Mouse (Mus musculus): ENCODE data around the gene Nxph1. TPM values are rescaled to one million over a fixed set of nuclear protein-coding genes. Genes with fewer than 3 reads are reported as not detected.

Nxph1 gene
- polyA plus RNA-seq, 1 experiment from 2014 or later: 0.28 TPM

DNA sequence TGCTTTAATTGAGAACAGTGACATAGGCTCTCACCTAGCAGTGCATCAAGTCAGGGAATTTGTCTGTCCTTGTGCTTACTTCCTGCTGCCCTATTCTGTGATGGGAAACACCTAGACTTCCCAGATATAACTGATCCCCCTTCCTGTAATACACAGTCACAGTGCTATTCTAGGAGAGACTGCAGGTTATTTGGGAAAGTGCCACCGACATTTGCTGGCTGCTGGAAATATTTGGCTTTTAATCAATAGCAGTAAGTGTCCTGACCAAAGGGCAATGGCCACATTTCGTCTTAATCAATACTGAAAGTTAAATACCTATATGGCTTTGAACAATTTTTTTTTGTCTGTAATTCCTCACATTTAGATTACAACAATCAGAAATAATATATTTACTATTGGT lies 170.9 kb downstream of the Nxph1 start:
- Histone ChIP-seq H3K4me1 (replicated peaks; ENCODE audit: control insufficient read depth, insufficient read depth) (no peaks in the 10 kb centered on the region), H3K4me2 (replicated peaks; ENCODE audit: low read depth) (no peak overlapping the region), H3K27ac (replicated peaks) (no peak overlapping the region), H3K36me3 (ENCODE audit: control insufficient read depth, insufficient read depth, low read length) (no peaks in the 10 kb centered on the region), H3K9me3 (ENCODE audit: control insufficient read depth, low read length) (no peaks in the 10 kb centered on the region), H3K27me3 (ENCODE audit: control insufficient read depth, insufficient read depth, low read length) (no peaks in the 10 kb centered on the region), H3K4me3 (ENCODE audit: low read depth, low read length) (no peak overlapping the region), H3K9ac (ENCODE audit: low read length) (no peak overlapping the region)
- whole genome bisulfite sequencing: 72% methylated on average over 2 of the region's 2 CpGs
- no peak for TF ChIP-seq CTCF (IDR thresholded peaks at IDR 0.05; ENCODE audit: low read depth)
- no peak for TF ChIP-seq EP300 (optimal IDR thresholded peaks at IDR 0.05)
- ATAC-seq (ENCODE audit: low FRiP score, low TSS enrichment): no peak
- DNase-seq (ENCODE audit: low spot score): no peak

DNA sequence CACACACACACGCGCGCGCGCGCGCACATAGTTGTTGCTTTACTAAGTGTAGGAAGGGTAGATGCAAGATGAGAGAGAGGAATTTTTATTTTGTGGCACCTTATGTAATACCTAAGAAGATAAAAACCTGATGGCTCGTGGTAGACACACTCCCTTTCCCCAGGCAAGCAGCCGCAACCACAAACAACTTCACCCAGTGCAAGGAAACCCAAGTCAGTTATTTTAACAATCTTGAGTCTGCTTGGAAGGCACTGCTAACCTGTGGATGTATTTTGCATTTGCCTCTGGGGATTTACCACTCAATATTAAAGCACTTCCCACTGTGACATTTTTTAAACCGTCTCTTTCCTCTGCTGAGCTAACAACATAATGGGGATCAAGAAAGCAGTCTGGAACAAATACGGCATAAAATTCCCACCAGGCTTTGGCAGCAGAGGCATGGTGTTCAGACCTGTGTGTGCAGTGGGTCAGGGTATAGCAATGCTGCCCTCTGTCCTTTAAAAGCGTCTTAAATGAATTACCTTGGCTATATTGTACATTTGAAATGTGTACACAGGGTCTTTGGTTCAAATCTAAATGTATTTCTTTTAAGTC lies 176.2 kb downstream of the Nxph1 start:
- WGBS: 85% methylated on average over 12 of the region's 12 CpGs
- Histone ChIP-seq H3K9me3 (ENCODE audit: control insufficient read depth, low read length) (no peaks in the 10 kb centered on the region), H3K4me2 (replicated peaks; ENCODE audit: low read depth) (no peak overlapping the region), H3K36me3 (ENCODE audit: control insufficient read depth, insufficient read depth, low read length) (no peaks in the 10 kb centered on the region), H3K9ac (ENCODE audit: low read length) (no peak overlapping the region), H3K27ac (replicated peaks) (no peak overlapping the region), H3K27me3 (ENCODE audit: control insufficient read depth, insufficient read depth, low read length) (no peaks in the 10 kb centered on the region), H3K4me3 (ENCODE audit: low read depth, low read length) (no peak overlapping the region), H3K4me1 (replicated peaks; ENCODE audit: control insufficient read depth, insufficient read depth) (no peaks in the 10 kb centered on the region)
- TF ChIP-seq EP300 (optimal IDR thresholded peaks at IDR 0.05) (no peak), CTCF (IDR thresholded peaks at IDR 0.05; ENCODE audit: low read depth) (no peak)
- DNase-seq (ENCODE audit: low spot score) (no peak), ATAC-seq (ENCODE audit: low FRiP score, low TSS enrichment) (no peak)

DNA sequence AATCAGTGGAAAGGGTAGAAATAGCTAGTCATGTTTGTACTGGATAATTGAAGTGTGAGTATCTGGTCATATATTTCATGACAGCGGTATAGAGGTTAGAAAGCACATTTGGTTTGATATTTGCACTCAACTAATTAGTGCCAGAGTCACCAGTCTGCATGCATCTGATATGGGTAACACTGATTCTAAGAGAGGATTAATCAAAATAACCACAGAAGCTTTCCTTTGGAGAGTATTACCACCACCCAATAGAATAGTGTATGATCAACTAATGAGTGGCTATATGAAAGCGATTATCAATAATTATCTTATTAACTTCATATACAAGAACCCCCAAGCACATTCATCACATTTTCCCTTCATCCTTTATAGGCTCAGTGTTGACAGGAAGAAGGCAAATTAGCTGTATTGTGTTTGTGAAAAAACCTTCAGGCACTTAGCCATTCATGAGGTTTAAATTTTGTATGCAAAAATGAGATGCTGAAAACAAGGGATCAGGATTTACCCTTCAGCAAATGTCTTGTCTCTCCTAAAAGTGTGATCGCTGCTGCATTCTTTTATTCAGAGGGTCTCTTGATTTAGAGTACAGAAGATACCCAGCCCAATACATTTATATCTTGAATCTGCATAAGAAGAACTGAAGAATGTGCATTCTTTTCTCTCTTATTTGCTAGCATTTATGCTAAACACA lies 185.5 kb downstream of the Nxph1 start:
- ATAC-seq (ENCODE audit: low FRiP score, low TSS enrichment) (no peak), DNase-seq (ENCODE audit: low spot score) (no peak)
- Histone ChIP-seq H3K27ac (replicated peaks) (no peak overlapping the region), H3K4me2 (replicated peaks; ENCODE audit: low read depth) (no peak overlapping the region), H3K4me3 (ENCODE audit: low read depth, low read length) (no peak overlapping the region), H3K27me3 (ENCODE audit: control insufficient read depth, insufficient read depth, low read length) (no peaks in the 10 kb centered on the region), H3K9ac (ENCODE audit: low read length) (no peak overlapping the region), H3K36me3 (ENCODE audit: control insufficient read depth, insufficient read depth, low read length) (no peaks in the 10 kb centered on the region), H3K4me1 (replicated peaks; ENCODE audit: control insufficient read depth, insufficient read depth) (no peaks in the 10 kb centered on the region), H3K9me3 (ENCODE audit: control insufficient read depth, low read length) (no peaks in the 10 kb centered on the region)
- TF ChIP-seq CTCF (IDR thresholded peaks at IDR 0.05; ENCODE audit: low read depth) (no peak), EP300 (optimal IDR thresholded peaks at IDR 0.05) (no peak)
- 77% methylated on average over 3 of the region's 3 CpGs for WGBS

DNA sequence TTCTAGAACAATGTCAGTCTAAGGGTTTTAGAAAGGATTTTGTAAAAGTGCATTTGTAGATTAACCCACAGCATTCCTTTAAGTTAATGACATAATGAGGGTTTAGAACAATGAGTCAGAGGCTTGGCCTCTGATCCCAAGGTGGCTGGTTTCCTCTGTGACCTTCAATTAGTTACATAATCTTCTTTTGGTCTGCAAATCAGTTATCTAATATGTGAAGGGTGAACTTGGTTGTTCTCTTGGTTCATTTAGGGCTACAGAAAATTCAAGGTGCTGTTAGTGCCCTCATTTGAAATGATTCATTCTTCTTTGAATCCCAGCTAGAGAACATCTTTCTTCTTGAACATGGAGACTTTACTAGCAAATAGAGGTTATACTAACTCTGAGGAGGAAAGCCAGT lies 199.7 kb downstream of the Nxph1 start:
- Histone ChIP-seq H3K4me1 (replicated peaks; ENCODE audit: control insufficient read depth, insufficient read depth) (no peaks in the 10 kb centered on the region), H3K27ac (replicated peaks) (no peak overlapping the region), H3K27me3 (ENCODE audit: control insufficient read depth, insufficient read depth, low read length) (no peaks in the 10 kb centered on the region), H3K9ac (ENCODE audit: low read length) (no peak overlapping the region), H3K4me3 (ENCODE audit: low read depth, low read length) (no peak overlapping the region), H3K36me3 (ENCODE audit: control insufficient read depth, insufficient read depth, low read length) (no peaks in the 10 kb centered on the region), H3K9me3 (ENCODE audit: control insufficient read depth, low read length) (no peaks in the 10 kb centered on the region), H3K4me2 (replicated peaks; ENCODE audit: low read depth) (no peak overlapping the region)
- DNase-seq (ENCODE audit: low spot score) (no peak), ATAC-seq (ENCODE audit: low FRiP score, low TSS enrichment) (no peak)
- TF ChIP-seq CTCF (IDR thresholded peaks at IDR 0.05; ENCODE audit: low read depth): no peak
- no peak for TF ChIP-seq EP300 (optimal IDR thresholded peaks at IDR 0.05)

DNA sequence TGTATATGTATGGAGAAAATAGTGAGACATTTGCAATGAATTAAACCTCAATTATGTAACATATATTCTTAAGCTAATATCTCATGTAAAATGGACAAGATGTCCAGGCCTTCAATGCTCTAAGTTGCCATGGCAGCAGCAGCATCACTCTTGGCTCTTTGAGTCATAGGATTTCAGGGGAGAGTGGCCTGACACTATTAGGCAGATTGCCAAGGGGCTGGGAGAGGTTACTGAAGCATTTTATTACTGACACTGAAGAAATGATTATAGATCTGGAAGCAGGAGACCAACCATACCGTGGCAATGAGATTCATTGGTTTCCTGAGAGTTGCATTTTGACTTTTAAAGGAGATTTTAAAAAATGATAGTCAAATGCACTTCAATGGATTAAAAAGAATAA lies 201.6 kb downstream of the Nxph1 start:
- H3K4me1 ChIP-seq (replicated peaks; ENCODE audit: control insufficient read depth, insufficient read depth): no peaks in the 10 kb centered on the region
- no peak for TF ChIP-seq CTCF (IDR thresholded peaks at IDR 0.05; ENCODE audit: low read depth)
- TF ChIP-seq EP300 (optimal IDR thresholded peaks at IDR 0.05): no peak
- no peak overlapping the region for H3K9ac ChIP-seq (ENCODE audit: low read length)
- no peak for DNase-seq (ENCODE audit: low spot score)
- H3K4me2 ChIP-seq (replicated peaks; ENCODE audit: low read depth): no peak overlapping the region
- no peaks in the 10 kb centered on the region for H3K9me3 ChIP-seq (ENCODE audit: control insufficient read depth, low read length)
- H3K27ac ChIP-seq (replicated peaks): no peak overlapping the region
- no peak for ATAC-seq (ENCODE audit: low FRiP score, low TSS enrichment)
- H3K36me3 ChIP-seq (ENCODE audit: control insufficient read depth, insufficient read depth, low read length): no peaks in the 10 kb centered on the region
- no peaks in the 10 kb centered on the region for H3K27me3 ChIP-seq (ENCODE audit: control insufficient read depth, insufficient read depth, low read length)
- no peak overlapping the region for H3K4me3 ChIP-seq (ENCODE audit: low read depth, low read length)
- whole genome bisulfite sequencing: 44% methylated on average over 1 of the region's 1 CpGs

DNA sequence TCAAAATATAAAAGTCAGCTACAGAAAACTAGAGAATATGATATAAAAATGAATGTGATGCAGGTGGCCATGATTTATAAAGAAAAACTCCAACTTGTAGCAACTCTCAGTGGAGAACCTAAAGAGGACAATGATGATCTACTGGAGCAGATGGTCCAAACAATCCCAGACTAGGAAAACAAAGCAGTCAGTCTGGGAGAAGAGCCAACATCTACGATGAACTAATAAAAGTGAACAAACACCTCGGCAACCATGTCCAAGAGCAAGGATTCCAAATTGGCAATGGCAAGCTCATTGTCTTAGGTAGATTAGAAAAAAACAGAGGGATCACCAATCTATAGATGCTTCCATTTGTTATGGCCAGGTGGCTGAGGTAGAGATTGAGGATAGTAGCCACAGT lies 211.0 kb downstream of the Nxph1 start:
- Histone ChIP-seq H3K27ac (replicated peaks) (no peak overlapping the region), H3K4me2 (replicated peaks; ENCODE audit: low read depth) (no peak overlapping the region), H3K4me3 (ENCODE audit: low read depth, low read length) (no peak overlapping the region), H3K9ac (ENCODE audit: low read length) (no peak overlapping the region), H3K4me1 (replicated peaks; ENCODE audit: control insufficient read depth, insufficient read depth) (no peaks in the 10 kb centered on the region), H3K27me3 (ENCODE audit: control insufficient read depth, insufficient read depth, low read length) (no peaks in the 10 kb centered on the region), H3K9me3 (ENCODE audit: control insufficient read depth, low read length) (no peaks in the 10 kb centered on the region), H3K36me3 (ENCODE audit: control insufficient read depth, insufficient read depth, low read length) (no peaks in the 10 kb centered on the region)
- ATAC-seq (ENCODE audit: low FRiP score, low TSS enrichment): no peak
- TF ChIP-seq CTCF (IDR thresholded peaks at IDR 0.05; ENCODE audit: low read depth): no peak
- TF ChIP-seq EP300 (optimal IDR thresholded peaks at IDR 0.05): no peak
- DNase-seq (ENCODE audit: low spot score): no peak
- WGBS: 63% methylated on average over 2 of the region's 2 CpGs
